Mouse (Mus musculus) G1E (cell line): Measurements from ENCODE around the gene Psmd5. TPM values are rescaled to one million over a fixed set of nuclear protein-coding genes. Genes with fewer than 3 reads are reported as not detected.

Experiments
- ATAC-seq: 2 replicates; pipeline ENCODE4 v1.8.0; 2016; ENCODE audit warnings: mild to moderate bottlenecking; ENCODE audit not compliant: insufficient number of reproducible peaks, poor library complexity, low FRiP score, severe bottlenecking; ENCODE audit errors: extremely low read depth
- DNase-seq: peaks from one replicate; pipeline ENCODE4 v3.0.0; 2012; ENCODE audit warnings: low spot score
- H3K27me3 ChIP-seq: 2 replicates; pipeline ENCODE4 v1.6.1; 2012; ENCODE audit warnings: mild to moderate bottlenecking, low read length, inconsistent platforms; ENCODE audit not compliant: insufficient read depth
- H3K36me3 ChIP-seq: replicated peaks from 2 replicates; pipeline ENCODE3; 2012; ENCODE audit warnings: mild to moderate bottlenecking, inconsistent platforms
- H3K4me1 ChIP-seq: 2 replicates; pipeline ENCODE4 v1.6.1; 2012; ENCODE audit warnings: low read depth, low read length, inconsistent platforms, mixed read lengths; ENCODE audit not compliant: insufficient read depth
- H3K4me3 ChIP-seq: 2 replicates; pipeline ENCODE4 v1.5.1; 2012; ENCODE audit warnings: low read depth, mild to moderate bottlenecking, inconsistent platforms, low read length, moderate library complexity, mixed read lengths
- H3K9me3 ChIP-seq: replicated peaks from 2 replicates; pipeline ENCODE4 v1.6.1; 2012; ENCODE audit warnings: inconsistent platforms
- CTCF ChIP-seq: IDR thresholded peaks from 2 replicates; pipeline ENCODE4 v1.5.1; 2012; ENCODE audit warnings: low read depth, low read length, inconsistent platforms, mixed read lengths
- GATA1 ChIP-seq: IDR thresholded peaks from 2 replicates; pipeline ENCODE4 v1.6.1; 2012; ENCODE audit warnings: borderline replicate concordance, low read length, inconsistent platforms, mixed read lengths
- GATA2 ChIP-seq: IDR thresholded peaks from 2 replicates; pipeline ENCODE4 v1.6.1; 2012; ENCODE audit warnings: low read depth, low read length, inconsistent platforms, borderline replicate concordance
- POLR2AphosphoS5 ChIP-seq: IDR thresholded peaks from 2 replicates; pipeline ENCODE4 v1.6.1; 2012; ENCODE audit warnings: low read depth, low read length, inconsistent platforms; ENCODE audit not compliant: insufficient replicate concordance
- TAL1 ChIP-seq: conservative IDR thresholded peaks from 2 replicates; pipeline ENCODE4 v1.6.1; 2012; ENCODE audit warnings: low read depth, low read length, inconsistent platforms, mixed read lengths
- polyA plus RNA-seq: library from polyadenylated mRNA; stranded (reverse); fragments of >175 nt; gene quantifications from 2 replicates; pipeline ENCODE4 v1.2.3, GENCODE M21; 2012
- total RNA-seq, 2 experiments: library from RNA; stranded (forward) in 1 of 2; stranded (reverse) in 1 of 2; fragments of 200-1000 nt in 1 of 2; fragments of >200 nt in 1 of 2; fragmentation: Nextera tagmentation in 1 of 2; gene quantifications; 2 replicates each; pipeline ENCODE4 v1.2.3; 2014 to 2017

The Psmd5 gene
- total and polyA plus RNA-seq, 3 experiments = 12.0 to 76.4 (median 44.7) TPM

- Histone ChIP-seq H3K9me3 (no peaks in the 10 kb centered on the region), H3K27me3 (peaks cover 15% of the 10 kb centered on the region), H3K36me3 (no peaks in the 10 kb centered on the region), H3K4me1 (peaks cover 35% of the 10 kb centered on the region), H3K4me3 (peak overlapping the region; percentile 68; the same call in 1 of the 2 replicates)
- DNase-seq (peak; percentile 93), ATAC-seq (peak; percentile 94)
- TF ChIP-seq CTCF (no peak), GATA1 (no peak), TAL1 (no peak), GATA2 (no peak), POLR2AphosphoS5 (no peak)
Measured at GRCm38 (mm10) chr2:34904849-34905542, 30.2 kb upstream of the Psmd5 start.

- H3K4me3 ChIP-seq = peak overlapping the region; percentile 20; the same call in 1 of the 2 replicates
- no peaks in the 10 kb centered on the region for H3K9me3 ChIP-seq
- no peak for ATAC-seq
- DNase-seq = no peak
- no peaks in the 10 kb centered on the region for H3K36me3 ChIP-seq
- H3K27me3 ChIP-seq = peaks cover 27% of the 10 kb centered on the region
- H3K4me1 ChIP-seq = peaks cover 35% of the 10 kb centered on the region
- TF ChIP-seq TAL1 (no peak), GATA2 (no peak), CTCF (no peak), POLR2AphosphoS5 (no peak), GATA1 (no peak)
Measured at GRCm38 (mm10) chr2:34903652-34904405, 29.1 kb upstream of the Psmd5 start.

- peaks cover 30% of the 10 kb centered on the region for H3K27me3 ChIP-seq
- TF ChIP-seq CTCF = no peak
- TF ChIP-seq TAL1 = no peak
- TF ChIP-seq GATA2 = no peak
- no peak for TF ChIP-seq POLR2AphosphoS5
- no peak for TF ChIP-seq GATA1
- no peaks in the 10 kb centered on the region for H3K36me3 ChIP-seq
- H3K9me3 ChIP-seq = no peaks in the 10 kb centered on the region
- no peak for ATAC-seq
- peaks cover 35% of the 10 kb centered on the region for H3K4me1 ChIP-seq
- no peak overlapping the region for H3K4me3 ChIP-seq
- no peak for DNase-seq
Measured at GRCm38 (mm10) chr2:34903191-34903590, 28.4 kb upstream of the Psmd5 start.

- TF ChIP-seq GATA1 = no peak
- no peak for TF ChIP-seq GATA2
- TF ChIP-seq TAL1 = no peak
- no peak overlapping the region for H3K4me3 ChIP-seq
- H3K4me1 ChIP-seq = peaks cover 39% of the 10 kb centered on the region
- no peak for DNase-seq
- peaks cover 30% of the 10 kb centered on the region for H3K27me3 ChIP-seq
- no peak for ATAC-seq
- H3K9me3 ChIP-seq = no peaks in the 10 kb centered on the region
- H3K36me3 ChIP-seq = no peaks in the 10 kb centered on the region
Measured at GRCm38 (mm10) chr2:34902731-34903130, 28.0 kb upstream of the Psmd5 start.

GRCm38 (mm10) chr2:34901726-34902125, 27.0 kb upstream of the Psmd5 start:
- DNase-seq = no peak
- no peaks in the 10 kb centered on the region for H3K36me3 ChIP-seq
- H3K27me3 ChIP-seq = peaks cover 34% of the 10 kb centered on the region
- peaks cover 37% of the 10 kb centered on the region for H3K4me1 ChIP-seq
- TF ChIP-seq POLR2AphosphoS5 (no peak), TAL1 (no peak), CTCF (no peak), GATA1 (no peak)
- no peak overlapping the region for H3K4me3 ChIP-seq
- H3K9me3 ChIP-seq = no peaks in the 10 kb centered on the region
- no peak for ATAC-seq

- H3K4me3 ChIP-seq = no peak overlapping the region
- DNase-seq (no peak), ATAC-seq (no peak)
- peaks cover 40% of the 10 kb centered on the region for H3K27me3 ChIP-seq
- TF ChIP-seq TAL1 = no peak
- TF ChIP-seq GATA2 = no peak
- TF ChIP-seq GATA1 = no peak
- TF ChIP-seq CTCF = no peak
- TF ChIP-seq POLR2AphosphoS5 = no peak
- peaks cover 30% of the 10 kb centered on the region for H3K4me1 ChIP-seq
- H3K9me3 ChIP-seq = no peaks in the 10 kb centered on the region
- H3K36me3 ChIP-seq = no peaks in the 10 kb centered on the region
Measured at GRCm38 (mm10) chr2:34900412-34900811, 25.6 kb upstream of the Psmd5 start.
